Mouse (Mus musculus): ENCODE data around the gene Prkd1. TPM values are rescaled to one million over a fixed set of nuclear protein-coding genes. Genes with fewer than 3 reads are reported as not detected.

The Prkd1 gene
- polyA plus RNA-seq, 1 experiment from 2014 or later, result 8.7 TPM

GRCm38 (mm10) chr12:50499796-50500504, 148.9 kb downstream of the Prkd1 start:
- H3K27ac ChIP-seq, result no peak overlapping the region
- no peak for ATAC-seq (ENCODE audit: low FRiP score)
- no peak overlapping the region for H3K9ac ChIP-seq
- H3K4me1 ChIP-seq, result peaks cover 12% of the 10 kb centered on the region
- H3K4me2 ChIP-seq, result no peak overlapping the region
- no peaks in the 10 kb centered on the region for H3K27me3 ChIP-seq
- H3K4me3 ChIP-seq (replicated peaks), result no peak overlapping the region
- no peaks in the 10 kb centered on the region for H3K36me3 ChIP-seq (replicated peaks)
- H3K9me3 ChIP-seq, result no peaks in the 10 kb centered on the region
- WGBS, result 17% methylated on average over 3 of the region's 3 CpGs

GRCm38 (mm10) chr12:50496006-50496405, 152.9 kb downstream of the Prkd1 start:
- H3K4me2 ChIP-seq, result no peak overlapping the region
- H3K27ac ChIP-seq, result no peak overlapping the region
- 87% methylated on average over 3 of the region's 3 CpGs for WGBS
- ATAC-seq (ENCODE audit: low FRiP score), result no peak
- peaks cover 12% of the 10 kb centered on the region for H3K4me1 ChIP-seq
- no peaks in the 10 kb centered on the region for H3K9me3 ChIP-seq
- H3K36me3 ChIP-seq (replicated peaks), result no peaks in the 10 kb centered on the region
- no peaks in the 10 kb centered on the region for H3K27me3 ChIP-seq
- H3K9ac ChIP-seq, result no peak overlapping the region
- no peak overlapping the region for H3K4me3 ChIP-seq (replicated peaks)

- Histone ChIP-seq H3K36me3 (replicated peaks) (no peaks in the 10 kb centered on the region), H3K9me3 (no peaks in the 10 kb centered on the region), H3K27ac (no peak overlapping the region), H3K4me2 (no peak overlapping the region), H3K27me3 (no peaks in the 10 kb centered on the region), H3K9ac (no peak overlapping the region), H3K4me1 (no peaks in the 10 kb centered on the region), H3K4me3 (replicated peaks) (no peak overlapping the region)
- WGBS, result 74% methylated on average over 7 of the region's 7 CpGs
- ATAC-seq (ENCODE audit: low FRiP score), result no peak
Observed at GRCm38 (mm10) chr12:50479784-50480183, 169.1 kb downstream of the Prkd1 start.

- Histone ChIP-seq H3K4me1 (no peaks in the 10 kb centered on the region), H3K36me3 (replicated peaks) (no peaks in the 10 kb centered on the region; the same call in 1 of the 2 replicates), H3K9me3 (0 out of 2 replicates have a peak, but pooled peaks cover 2% of the 10 kb centered on the region), H3K4me2 (no peak overlapping the region), H3K4me3 (replicated peaks) (no peak overlapping the region), H3K9ac (no peak overlapping the region), H3K27ac (no peak overlapping the region), H3K27me3 (no peaks in the 10 kb centered on the region)
- no peak for ATAC-seq (ENCODE audit: low FRiP score)
- 91% methylated on average over 3 of the region's 3 CpGs for WGBS
Observed at GRCm38 (mm10) chr12:50457151-50457550, 191.7 kb downstream of the Prkd1 start.

- Histone ChIP-seq H3K9me3 (no peaks in the 10 kb centered on the region), H3K4me3 (replicated peaks) (no peak overlapping the region), H3K9ac (no peak overlapping the region), H3K27me3 (no peaks in the 10 kb centered on the region), H3K4me1 (no peaks in the 10 kb centered on the region), H3K27ac (no peak overlapping the region), H3K4me2 (no peak overlapping the region), H3K36me3 (replicated peaks) (no peaks in the 10 kb centered on the region)
- no peak for ATAC-seq (ENCODE audit: low FRiP score)
- WGBS, result 97% methylated on average over 3 of the region's 3 CpGs
Observed at GRCm38 (mm10) chr12:50451761-50452160, 197.1 kb downstream of the Prkd1 start.

- 60% methylated on average over 6 of the region's 6 CpGs for WGBS
- Histone ChIP-seq H3K4me3 (replicated peaks) (no peak overlapping the region), H3K4me1 (no peaks in the 10 kb centered on the region), H3K36me3 (replicated peaks) (no peaks in the 10 kb centered on the region), H3K9ac (no peak overlapping the region), H3K27me3 (no peaks in the 10 kb centered on the region), H3K4me2 (no peak overlapping the region), H3K9me3 (no peaks in the 10 kb centered on the region), H3K27ac (no peak overlapping the region)
- ATAC-seq (ENCODE audit: low FRiP score), result no peak; the same call in 1 of the 2 replicates
Observed at GRCm38 (mm10) chr12:50436660-50437059, 212.2 kb downstream of the Prkd1 start.

GRCm38 (mm10) chr12:50430129-50430703, 218.7 kb downstream of the Prkd1 start:
- H3K4me1 ChIP-seq, result peaks cover 4% of the 10 kb centered on the region; the same call in 1 of the 2 replicates
- H3K4me3 ChIP-seq (replicated peaks), result no peak overlapping the region
- no peaks in the 10 kb centered on the region for H3K9me3 ChIP-seq
- ATAC-seq (ENCODE audit: low FRiP score), result no peak
- H3K9ac ChIP-seq, result no peak overlapping the region
- no peak overlapping the region for H3K4me2 ChIP-seq
- H3K27me3 ChIP-seq, result no peaks in the 10 kb centered on the region
- no peak overlapping the region for H3K27ac ChIP-seq
- H3K36me3 ChIP-seq (replicated peaks), result no peaks in the 10 kb centered on the region
- 41% methylated on average over 5 of the region's 5 CpGs for WGBS

- Histone ChIP-seq H3K4me3 (replicated peaks) (no peak overlapping the region), H3K9me3 (no peaks in the 10 kb centered on the region), H3K27ac (peak overlapping the region; percentile 42; the same call in 1 of the 2 replicates), H3K9ac (no peak overlapping the region), H3K4me2 (no peak overlapping the region), H3K36me3 (replicated peaks) (no peaks in the 10 kb centered on the region), H3K4me1 (no peaks in the 10 kb centered on the region), H3K27me3 (no peaks in the 10 kb centered on the region)
- 53% methylated on average over 11 of the region's 11 CpGs for WGBS
- peak; percentile 77; the same call in 1 of the 2 replicates for ATAC-seq (ENCODE audit: low FRiP score)
Observed at GRCm38 (mm10) chr12:50352404-50352803, 296.5 kb downstream of the Prkd1 start.

GRCm38 (mm10) chr12:50333182-50333581, 315.7 kb downstream of the Prkd1 start:
- Histone ChIP-seq H3K4me2 (no peak overlapping the region), H3K4me1 (no peaks in the 10 kb centered on the region), H3K4me3 (replicated peaks) (no peak overlapping the region), H3K9me3 (no peaks in the 10 kb centered on the region), H3K36me3 (replicated peaks) (no peaks in the 10 kb centered on the region), H3K9ac (no peak overlapping the region), H3K27ac (no peak overlapping the region), H3K27me3 (no peaks in the 10 kb centered on the region)
- ATAC-seq (ENCODE audit: low FRiP score), result peak; percentile 77; the same call in 1 of the 2 replicates
- WGBS, result 11% methylated on average over 4 of the region's 4 CpGs

- Histone ChIP-seq H3K9me3 (no peaks in the 10 kb centered on the region), H3K4me1 (no peaks in the 10 kb centered on the region), H3K27ac (no peak overlapping the region), H3K9ac (no peak overlapping the region), H3K4me3 (replicated peaks) (no peak overlapping the region), H3K4me2 (no peak overlapping the region), H3K27me3 (no peaks in the 10 kb centered on the region), H3K36me3 (replicated peaks) (no peaks in the 10 kb centered on the region)
- peak; percentile 58; the same call in 1 of the 2 replicates for ATAC-seq (ENCODE audit: low FRiP score)
Observed at GRCm38 (mm10) chr12:50314634-50315033, 334.3 kb downstream of the Prkd1 start.

- H3K9ac ChIP-seq, result no peak overlapping the region
- no peak overlapping the region for H3K4me2 ChIP-seq
- no peaks in the 10 kb centered on the region for H3K36me3 ChIP-seq (replicated peaks)
- no peak overlapping the region for H3K27ac ChIP-seq
- H3K27me3 ChIP-seq, result no peaks in the 10 kb centered on the region
- H3K4me3 ChIP-seq (replicated peaks), result no peak overlapping the region
- WGBS, result 79% methylated on average over 3 of the region's 3 CpGs
- ATAC-seq (ENCODE audit: low FRiP score), result no peak
- no peaks in the 10 kb centered on the region for H3K9me3 ChIP-seq
- no peaks in the 10 kb centered on the region for H3K4me1 ChIP-seq
Observed at GRCm38 (mm10) chr12:50309276-50309675, 339.6 kb downstream of the Prkd1 start.

GRCm38 (mm10) chr12:50301334-50301733, 347.6 kb downstream of the Prkd1 start:
- no peak overlapping the region for H3K27ac ChIP-seq
- H3K9ac ChIP-seq, result no peak overlapping the region
- no peaks in the 10 kb centered on the region for H3K27me3 ChIP-seq
- H3K9me3 ChIP-seq, result no peaks in the 10 kb centered on the region
- H3K4me3 ChIP-seq (replicated peaks), result no peak overlapping the region
- H3K4me2 ChIP-seq, result no peak overlapping the region
- ATAC-seq (ENCODE audit: low FRiP score), result peak; percentile 88
- peaks cover 6% of the 10 kb centered on the region; the same call in 1 of the 2 replicates for H3K4me1 ChIP-seq
- no peaks in the 10 kb centered on the region for H3K36me3 ChIP-seq (replicated peaks)
- WGBS, result 29% methylated on average over 1 of the region's 1 CpGs

- Histone ChIP-seq H3K9ac (no peak overlapping the region), H3K4me3 (replicated peaks) (no peak overlapping the region), H3K4me2 (no peak overlapping the region), H3K36me3 (replicated peaks) (no peaks in the 10 kb centered on the region), H3K27ac (peak overlapping the region; percentile 61; the same call in 1 of the 2 replicates), H3K9me3 (no peaks in the 10 kb centered on the region), H3K4me1 (peaks cover 9% of the 10 kb centered on the region), H3K27me3 (no peaks in the 10 kb centered on the region)
- WGBS, result 38% methylated on average over 2 of the region's 2 CpGs
- peak; percentile 56; the same call in 1 of the 2 replicates for ATAC-seq (ENCODE audit: low FRiP score)
Observed at GRCm38 (mm10) chr12:50296067-50296466, 352.8 kb downstream of the Prkd1 start.

All from forebrain, embryonic 12.5 days (tissue).